Mouse (Mus musculus): ENCODE measurements around the gene Hist3h2ba.

DNA sequence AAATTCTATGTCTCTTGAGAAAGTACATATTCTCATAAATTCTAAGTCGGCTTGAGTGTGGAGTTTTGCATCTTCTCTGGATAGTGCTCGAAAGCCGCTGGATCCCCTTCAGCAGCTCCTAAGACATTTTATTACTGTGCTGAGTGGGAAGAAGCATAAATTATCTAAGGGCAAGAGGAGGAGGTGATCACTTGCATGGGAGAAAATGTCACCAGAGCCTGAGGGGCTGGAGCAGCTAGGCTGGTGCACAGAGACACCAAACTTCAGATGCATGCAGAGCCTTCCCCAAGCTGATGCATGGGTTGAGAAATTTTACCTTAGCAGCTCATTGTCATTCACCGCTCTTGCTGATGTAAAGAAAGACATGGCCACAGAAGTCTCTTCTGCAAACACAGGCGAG, 4.6 kb upstream of the Hist3h2ba start:
- TF ChIP-seq CTCF (IDR thresholded peaks at IDR 0.05) (no peak), EP300 (IDR thresholded peaks at IDR 0.05) (no peak)

Measured in lung, postnatal 0 days (tissue).